Mouse (Mus musculus): ENCODE data around the gene Crabp1. TPM values are rescaled to one million over a fixed set of nuclear protein-coding genes. Genes with fewer than 3 reads are reported as not detected.

Crabp1 gene
- total and polyA plus RNA-seq, 2 experiments from 2014 or later: 86.4 to 166 TPM

- H3K36me3 ChIP-seq (ENCODE audit: insufficient read depth, low read length): no peaks in the 10 kb centered on the region
- peaks cover 10% of the 10 kb centered on the region; the same call in 1 of the 2 replicates for H3K4me1 ChIP-seq (ENCODE audit: insufficient read depth, low read length)
- peak overlapping the region; percentile 67 for H3K4me2 ChIP-seq (ENCODE audit: low read depth, low read length)
- H3K9me3 ChIP-seq (ENCODE audit: low read length): no peaks in the 10 kb centered on the region
- H3K27me3 ChIP-seq (ENCODE audit: insufficient read depth, low read length): peaks cover 36% of the 10 kb centered on the region
- H3K9ac ChIP-seq (replicated peaks; ENCODE audit: low read length): peak overlapping the region; percentile 21; the same call in 1 of the 2 replicates
- peak; percentile 38; the same call in 1 of the 2 replicates for ATAC-seq
- under 1% methylated on average over 41 of the region's 41 CpGs for WGBS
- no peak overlapping the region for H3K27ac ChIP-seq
- DNase-seq (ENCODE audit: low spot score): peak; percentile 34
- no peak for TF ChIP-seq CTCF (IDR thresholded peaks at IDR 0.05; ENCODE audit: low read depth)
- H3K4me3 ChIP-seq (ENCODE audit: low read length): peak overlapping the region; percentile 40
These were observed 963 bp downstream of the Crabp1 start for GRCm38 (mm10) chr9:54765336-54766085.

GRCm38 (mm10) chr9:54770140-54770780 lies 5.7 kb downstream of the Crabp1 start:
- Histone ChIP-seq H3K4me2 (ENCODE audit: low read depth, low read length) (no peak overlapping the region), H3K4me3 (ENCODE audit: low read length) (no peak overlapping the region), H3K27me3 (ENCODE audit: insufficient read depth, low read length) (peaks cover 13% of the 10 kb centered on the region), H3K27ac (no peak overlapping the region), H3K4me1 (ENCODE audit: insufficient read depth, low read length) (peaks cover 2% of the 10 kb centered on the region; the same call in 1 of the 2 replicates), H3K9ac (replicated peaks; ENCODE audit: low read length) (no peak overlapping the region), H3K36me3 (ENCODE audit: insufficient read depth, low read length) (no peaks in the 10 kb centered on the region), H3K9me3 (ENCODE audit: low read length) (no peaks in the 10 kb centered on the region)
- DNase-seq (ENCODE audit: low spot score): no peak
- no peak for TF ChIP-seq CTCF (IDR thresholded peaks at IDR 0.05; ENCODE audit: low read depth)
- ATAC-seq: no peak
- WGBS: 43% methylated on average over 11 of the region's 11 CpGs

DNA sequence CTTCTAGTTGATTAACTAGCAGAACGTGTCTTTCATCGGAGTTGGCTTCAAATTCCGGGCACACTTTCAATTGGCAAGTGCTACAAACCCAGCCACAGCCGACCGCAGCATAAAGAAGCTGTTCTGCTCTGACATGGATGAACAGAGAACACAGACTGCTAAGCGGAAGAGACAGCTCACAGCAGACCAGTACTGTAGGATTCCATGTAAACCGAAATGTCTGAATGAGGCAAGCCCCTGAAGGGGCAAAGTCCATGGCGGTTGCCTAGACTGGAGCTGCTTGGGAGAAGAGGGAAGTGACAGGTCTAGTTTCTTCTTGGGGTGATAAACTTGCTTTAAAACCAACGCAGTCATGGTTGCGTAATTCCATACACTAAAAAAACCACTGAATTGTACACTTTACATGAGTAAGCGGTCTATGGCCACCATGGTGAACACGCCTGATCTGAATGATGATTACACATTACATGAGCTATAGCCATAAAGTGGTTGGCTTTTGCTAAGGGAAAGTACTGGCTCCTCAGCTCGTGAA lies 12.0 kb downstream of the Crabp1 start:
- peak; percentile 86; the same call in 1 of the 2 replicates for ATAC-seq
- Histone ChIP-seq H3K36me3 (ENCODE audit: insufficient read depth, low read length) (no peaks in the 10 kb centered on the region), H3K4me3 (ENCODE audit: low read length) (no peak overlapping the region), H3K27ac (no peak overlapping the region), H3K9ac (replicated peaks; ENCODE audit: low read length) (no peak overlapping the region), H3K27me3 (ENCODE audit: insufficient read depth, low read length) (no peaks in the 10 kb centered on the region), H3K9me3 (ENCODE audit: low read length) (no peaks in the 10 kb centered on the region), H3K4me2 (ENCODE audit: low read depth, low read length) (no peak overlapping the region), H3K4me1 (ENCODE audit: insufficient read depth, low read length) (no peaks in the 10 kb centered on the region)
- 61% methylated on average over 13 of the region's 13 CpGs for WGBS
- peak; percentile 77 for DNase-seq (ENCODE audit: low spot score)
- no peak for TF ChIP-seq CTCF (IDR thresholded peaks at IDR 0.05; ENCODE audit: low read depth)

DNA sequence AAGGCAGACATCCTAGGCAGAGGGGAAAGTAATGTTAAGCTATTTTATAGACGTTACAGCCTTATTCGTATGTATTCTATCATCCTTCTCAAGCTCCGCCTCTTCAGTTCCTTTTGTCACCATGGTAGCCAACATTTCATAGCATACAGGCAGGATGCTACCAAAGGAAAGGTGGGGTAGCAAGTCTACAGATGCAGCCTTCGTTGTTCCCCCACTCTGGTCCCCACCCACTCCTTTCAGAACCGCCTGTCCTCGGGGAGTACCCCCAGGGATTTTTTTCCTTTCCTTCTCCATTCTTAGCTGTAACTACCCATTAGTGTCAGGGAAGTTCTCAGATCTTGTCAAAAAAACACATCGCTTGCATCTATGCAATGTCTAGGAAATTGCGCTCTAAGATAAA lies 14.7 kb downstream of the Crabp1 start:
- Histone ChIP-seq H3K4me1 (ENCODE audit: insufficient read depth, low read length) (no peaks in the 10 kb centered on the region), H3K27me3 (ENCODE audit: insufficient read depth, low read length) (no peaks in the 10 kb centered on the region), H3K36me3 (ENCODE audit: insufficient read depth, low read length) (no peaks in the 10 kb centered on the region), H3K9ac (replicated peaks; ENCODE audit: low read length) (no peak overlapping the region), H3K4me2 (ENCODE audit: low read depth, low read length) (no peak overlapping the region), H3K4me3 (ENCODE audit: low read length) (no peak overlapping the region), H3K9me3 (ENCODE audit: low read length) (no peaks in the 10 kb centered on the region), H3K27ac (no peak overlapping the region)
- no peak for TF ChIP-seq CTCF (IDR thresholded peaks at IDR 0.05; ENCODE audit: low read depth)
- no peak for DNase-seq (ENCODE audit: low spot score)
- no peak for ATAC-seq
- WGBS: 76% methylated on average over 8 of the region's 8 CpGs

- H3K36me3 ChIP-seq (ENCODE audit: insufficient read depth, low read length): no peaks in the 10 kb centered on the region
- H3K9ac ChIP-seq (replicated peaks; ENCODE audit: low read length): no peak overlapping the region
- H3K9me3 ChIP-seq (ENCODE audit: low read length): no peaks in the 10 kb centered on the region
- no peak overlapping the region for H3K4me3 ChIP-seq (ENCODE audit: low read length)
- DNase-seq (ENCODE audit: low spot score) (no peak), ATAC-seq (no peak)
- TF ChIP-seq CTCF (IDR thresholded peaks at IDR 0.05; ENCODE audit: low read depth): no peak
- no peak overlapping the region for H3K4me2 ChIP-seq (ENCODE audit: low read depth, low read length)
- no peaks in the 10 kb centered on the region for H3K4me1 ChIP-seq (ENCODE audit: insufficient read depth, low read length)
- H3K27ac ChIP-seq: no peak overlapping the region
- no peaks in the 10 kb centered on the region for H3K27me3 ChIP-seq (ENCODE audit: insufficient read depth, low read length)
- 55% methylated on average over 15 of the region's 15 CpGs for WGBS
These were observed 18.0 kb downstream of the Crabp1 start for GRCm38 (mm10) chr9:54782504-54782903.

- Histone ChIP-seq H3K4me1 (ENCODE audit: insufficient read depth, low read length) (peaks cover 5% of the 10 kb centered on the region; the same call in 1 of the 2 replicates), H3K36me3 (ENCODE audit: insufficient read depth, low read length) (no peaks in the 10 kb centered on the region), H3K4me3 (ENCODE audit: low read length) (no peak overlapping the region), H3K9me3 (ENCODE audit: low read length) (no peaks in the 10 kb centered on the region), H3K4me2 (ENCODE audit: low read depth, low read length) (no peak overlapping the region), H3K9ac (replicated peaks; ENCODE audit: low read length) (no peak overlapping the region), H3K27ac (no peak overlapping the region), H3K27me3 (ENCODE audit: insufficient read depth, low read length) (no peaks in the 10 kb centered on the region)
- TF ChIP-seq CTCF (IDR thresholded peaks at IDR 0.05; ENCODE audit: low read depth): no peak
- 52% methylated on average over 3 of the region's 3 CpGs for WGBS
- ATAC-seq (no peak), DNase-seq (ENCODE audit: low spot score) (no peak)
These were observed 19.5 kb downstream of the Crabp1 start for GRCm38 (mm10) chr9:54784003-54784402.
